Mouse (Mus musculus) adipose tissue, adult 10 weeks (tissue): Measurements from ENCODE around the gene Coro1b. TPM values are rescaled to one million over a fixed set of nuclear protein-coding genes. Genes with fewer than 3 reads are reported as not detected.

Source experiments
- polyA plus RNA-seq: library from polyadenylated mRNA; stranded (reverse); fragments of 350-450 nt; fragmentation: Illumina TruSeq; extraction: RNeasy Lipid Tissue Mini Kit (QIAGEN cat#74804); gene quantifications from one replicate; pipeline ENCODE4 v1.2.3, GENCODE M21; 2014; ENCODE audit warnings: low read depth, low replicate concordance

Coro1b gene
- 169 TPM for polyA plus RNA-seq

GRCm38 (mm10) chr19:4148491-4148806 is at the start of gene Coro1b:
Gene Coro1b, plus strand, starts transcription at chr19:4148619.

GRCm38 (mm10) chr19:4099837-4100717 is 48.3 kb upstream of the Coro1b start, which contains the start of gene Pitpnm1:
Gene Pitpnm1, plus strand, starts transcription at chr19:4099998.

GRCm38 (mm10) chr19:4125741-4126696 is 22.4 kb upstream of the Coro1b start, which contains the start of gene Aip:
Gene Aip, minus strand, starts transcription at chr19:4125858.

GRCm38 (mm10) chr19:4139446-4139845 is 9.0 kb upstream of the Coro1b start, which contains the start of gene Gpr152:
Gene Gpr152, plus strand, starts transcription at chr19:4139787.

GRCm38 (mm10) chr19:4143759-4144268 is 4.6 kb upstream of the Coro1b start, which contains the start of gene Cabp4:
Gene Cabp4, minus strand, starts transcription at chr19:4144033.

GRCm38 (mm10) chr19:4153232-4153654 is 4.8 kb downstream of the Coro1b start, which contains the start of gene Ptprcap:
Gene Ptprcap, plus strand, starts transcription at chr19:4153604.

GRCm38 (mm10) chr19:4162646-4163542 is 14.5 kb downstream of the Coro1b start, which contains the start of gene Rps6kb2:
Gene Rps6kb2, minus strand, starts transcription at chr19:4163354.

GRCm38 (mm10) chr19:4175368-4175947 is 27.0 kb downstream of the Coro1b start, which contains the start of gene Carns1:
Gene Carns1, minus strand, starts transcription at chr19:4175479.

GRCm38 (mm10) chr19:4190831-4191334 is 42.5 kb downstream of the Coro1b start, which contains the start of gene Tbc1d10c:
Gene Tbc1d10c, minus strand, starts transcription at chr19:4191284.

GRCm38 (mm10) chr19:4191528-4192250 is 43.3 kb downstream of the Coro1b start, which contains the start of gene Ppp1ca:
Gene Ppp1ca, plus strand, starts transcription at chr19:4192065.

GRCm38 (mm10) chr19:4201291-4201909 is 53.0 kb downstream of the Coro1b start, which contains the start of gene Rad9a:
Gene Rad9a, minus strand, starts transcription at chr19:4201662.

Other genes with a start within 250 kb of the Coro1b start
- 33.4 TPM for gene Tcirg1, start 241.5 kb upstream of the Coro1b start, polyA plus RNA-seq
- 112 TPM for gene Ndufs8, start 235.8 kb upstream of the Coro1b start, polyA plus RNA-seq
- gene Aldh3b1, start 218.8 kb upstream of the Coro1b start, polyA plus RNA-seq = 8.3 TPM
- gene Unc93b1, start 213.4 kb upstream of the Coro1b start, polyA plus RNA-seq = 55.5 TPM
- 0.15 TPM for gene Aldh3b3, start 190.0 kb upstream of the Coro1b start, polyA plus RNA-seq
- 10.9 TPM for gene Aldh3b2, start 176.3 kb upstream of the Coro1b start, polyA plus RNA-seq
- 32.3 TPM for gene Acy3, start 162.0 kb upstream of the Coro1b start, polyA plus RNA-seq
- not detected for gene Tbx10, start 155.9 kb upstream of the Coro1b start, polyA plus RNA-seq
- 25.3 TPM for gene Nudt8, start 148.0 kb upstream of the Coro1b start, polyA plus RNA-seq
- gene Gm49405, start 148.0 kb upstream of the Coro1b start, polyA plus RNA-seq = 2.5 TPM
- gene Doc2g, start 145.3 kb upstream of the Coro1b start, polyA plus RNA-seq = 3.2 TPM
- 124 TPM for gene Ndufv1, start 135.8 kb upstream of the Coro1b start, polyA plus RNA-seq
- 408 TPM for gene Gstp1, start 110.6 kb upstream of the Coro1b start, polyA plus RNA-seq
- 25.3 TPM for gene Gstp2, start 102.6 kb upstream of the Coro1b start, polyA plus RNA-seq
- gene Gstp3, start 89.0 kb upstream of the Coro1b start, polyA plus RNA-seq = 0.71 TPM
- gene Cabp2, start 67.0 kb upstream of the Coro1b start, polyA plus RNA-seq = not detected
- gene Cdk2ap2, start 51.4 kb upstream of the Coro1b start, polyA plus RNA-seq = 93.4 TPM
- gene Pitpnm1, start 48.6 kb upstream of the Coro1b start, polyA plus RNA-seq = 29.6 TPM
- 74.7 TPM for gene Aip, start 22.8 kb upstream of the Coro1b start, polyA plus RNA-seq
- gene Gpr152, start 8.8 kb upstream of the Coro1b start, polyA plus RNA-seq = 0.19 TPM
- 1.1 TPM for gene Cabp4, start 4.6 kb upstream of the Coro1b start, polyA plus RNA-seq
- gene Ptprcap, start 5.0 kb downstream of the Coro1b start, polyA plus RNA-seq = 3.3 TPM
- gene Rps6kb2, start 14.7 kb downstream of the Coro1b start, polyA plus RNA-seq = 27.2 TPM
- 5.1 TPM for gene Carns1, start 26.9 kb downstream of the Coro1b start, polyA plus RNA-seq
- 3.5 TPM for gene Tbc1d10c, start 42.7 kb downstream of the Coro1b start, polyA plus RNA-seq
- gene Ppp1ca, start 43.4 kb downstream of the Coro1b start, polyA plus RNA-seq = 434 TPM
- 15.7 TPM for gene Rad9a, start 53.0 kb downstream of the Coro1b start, polyA plus RNA-seq
- 3.9 TPM for gene Clcf1, start 65.6 kb downstream of the Coro1b start, polyA plus RNA-seq
- not detected for gene AC109138.7, start 65.7 kb downstream of the Coro1b start, polyA plus RNA-seq
- gene Pold4, start 83.3 kb downstream of the Coro1b start, polyA plus RNA-seq = 61.3 TPM
- 50.4 TPM for gene Ssh3, start 120.6 kb downstream of the Coro1b start, polyA plus RNA-seq
- 7.7 TPM for gene Ankrd13d, start 134.5 kb downstream of the Coro1b start, polyA plus RNA-seq
- 58.8 TPM for gene Grk2, start 157.6 kb downstream of the Coro1b start, polyA plus RNA-seq
- gene Kdm2a, start 249.7 kb downstream of the Coro1b start, polyA plus RNA-seq = 60.1 TPM